Mouse (Mus musculus) heart, adult 8-10 months (tissue): Measurements from ENCODE around the gene Ccdc92. TPM values are rescaled to one million over a fixed set of nuclear protein-coding genes. Genes with fewer than 3 reads are reported as not detected.

Source experiments
- DNase-seq: peaks from one replicate; pipeline ENCODE4 v3.0.0; 2022; ENCODE audit warnings: low spot score
- total RNA-seq, 4 experiments: library from RNA; stranded (reverse); gene quantifications; 2 replicates each; pipeline ENCODE4 v1.2.4; 2022

Gene Ccdc92
- total RNA-seq, result 1 to 10 TPM; 1.4 to 2.0 (median 1.6) TPM

DNA sequence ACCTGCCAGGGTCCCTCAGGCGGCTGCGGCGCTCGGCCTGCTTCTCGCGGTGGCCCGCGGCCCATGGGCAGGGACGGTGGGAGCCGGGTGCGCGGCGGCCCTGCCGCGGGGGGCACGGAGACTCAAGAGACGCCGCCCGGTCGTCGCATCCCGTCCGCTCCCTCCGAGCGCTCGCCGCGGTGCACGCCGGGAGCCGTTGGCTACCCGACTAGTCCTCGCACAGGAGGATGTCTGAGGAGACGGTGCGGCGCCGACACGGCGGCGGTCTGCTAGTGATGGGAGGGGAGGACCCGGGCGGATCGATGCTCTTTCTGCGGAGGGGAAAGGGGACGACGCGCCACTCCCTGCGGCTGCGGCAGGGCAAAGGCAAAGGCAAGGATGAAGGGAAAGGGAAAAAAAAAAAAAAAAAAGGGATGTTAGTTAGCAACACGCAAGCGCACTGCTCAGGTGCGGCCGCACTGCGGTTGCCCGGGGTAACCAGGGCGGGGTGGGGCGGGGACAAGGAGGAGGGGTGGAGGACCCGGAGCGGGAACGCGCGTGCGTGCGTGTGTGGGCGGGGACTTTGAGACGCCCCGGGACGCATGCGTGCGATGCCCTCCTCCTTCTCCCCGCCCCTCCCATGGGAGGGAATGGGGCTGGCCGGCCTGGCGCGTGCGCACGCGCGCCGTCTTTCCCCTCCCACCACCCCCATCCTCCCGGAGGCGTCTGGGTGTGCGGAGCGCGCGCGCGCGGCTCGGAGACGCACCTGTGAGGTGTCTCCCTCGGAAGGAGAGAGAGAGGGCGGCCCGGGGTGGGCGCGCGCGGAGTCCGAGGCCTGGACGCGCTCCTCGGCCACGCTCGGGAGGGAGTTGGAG lies at the start of gene Ccdc92, which contains the start of gene Zfp664:
Gene Ccdc92, minus strand, starts transcription at position 412 of the 854 bp plus-strand sequence.
Gene Zfp664, plus strand, starts transcription at position 679 of the 854 bp plus-strand sequence.
- peak; percentile 95 for DNase-seq

GRCm38 (mm10) chr5:124908860-124909259 lies 46.6 kb upstream of the Ccdc92 start:
- DNase-seq, result peak; percentile 78

GRCm38 (mm10) chr5:124906890-124907289 lies 44.7 kb upstream of the Ccdc92 start:
- DNase-seq, result no peak

DNA sequence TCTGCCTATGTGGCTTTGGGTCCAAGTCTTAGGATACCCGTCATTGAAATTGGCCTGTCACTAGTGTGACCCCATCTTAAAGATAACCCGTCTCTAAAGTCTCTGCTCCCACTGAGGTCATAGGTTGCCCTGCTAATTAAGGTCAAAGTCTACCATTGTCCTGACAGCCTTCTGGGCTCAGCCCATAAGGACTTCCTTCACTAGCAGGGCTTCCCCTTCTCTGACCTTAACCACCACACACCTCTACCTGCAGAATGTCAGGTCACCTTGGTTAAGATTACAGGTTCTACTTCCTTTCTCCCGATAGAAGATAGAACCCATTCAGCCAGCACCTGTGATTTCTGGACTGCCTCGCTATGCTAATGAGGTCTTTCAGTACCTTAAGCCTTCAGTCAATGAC lies 41.6 kb upstream of the Ccdc92 start:
- DNase-seq, result no peak

GRCm38 (mm10) chr5:124902195-124902594 lies 40.0 kb upstream of the Ccdc92 start:
- no peak for DNase-seq

DNA sequence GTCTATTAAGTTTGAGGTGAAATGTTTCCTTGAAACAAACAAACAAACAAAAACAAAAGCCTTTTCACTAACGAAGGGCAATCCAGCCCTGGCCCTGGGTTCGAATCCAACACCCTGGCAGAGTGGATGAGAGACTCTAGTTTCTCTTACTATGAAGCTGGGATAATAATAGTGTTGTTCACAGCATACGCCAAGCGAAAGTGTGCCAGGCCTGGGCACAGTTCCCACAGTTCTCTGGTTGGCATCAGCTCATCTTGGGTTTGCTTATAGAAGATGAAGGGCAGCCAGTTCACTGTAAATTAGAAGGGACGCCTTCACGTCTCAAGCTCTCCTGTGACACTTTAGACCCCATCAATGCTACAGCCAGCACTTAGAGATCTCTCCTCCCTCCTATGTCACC lies 39.5 kb upstream of the Ccdc92 start:
- DNase-seq, result peak; percentile 44

DNA sequence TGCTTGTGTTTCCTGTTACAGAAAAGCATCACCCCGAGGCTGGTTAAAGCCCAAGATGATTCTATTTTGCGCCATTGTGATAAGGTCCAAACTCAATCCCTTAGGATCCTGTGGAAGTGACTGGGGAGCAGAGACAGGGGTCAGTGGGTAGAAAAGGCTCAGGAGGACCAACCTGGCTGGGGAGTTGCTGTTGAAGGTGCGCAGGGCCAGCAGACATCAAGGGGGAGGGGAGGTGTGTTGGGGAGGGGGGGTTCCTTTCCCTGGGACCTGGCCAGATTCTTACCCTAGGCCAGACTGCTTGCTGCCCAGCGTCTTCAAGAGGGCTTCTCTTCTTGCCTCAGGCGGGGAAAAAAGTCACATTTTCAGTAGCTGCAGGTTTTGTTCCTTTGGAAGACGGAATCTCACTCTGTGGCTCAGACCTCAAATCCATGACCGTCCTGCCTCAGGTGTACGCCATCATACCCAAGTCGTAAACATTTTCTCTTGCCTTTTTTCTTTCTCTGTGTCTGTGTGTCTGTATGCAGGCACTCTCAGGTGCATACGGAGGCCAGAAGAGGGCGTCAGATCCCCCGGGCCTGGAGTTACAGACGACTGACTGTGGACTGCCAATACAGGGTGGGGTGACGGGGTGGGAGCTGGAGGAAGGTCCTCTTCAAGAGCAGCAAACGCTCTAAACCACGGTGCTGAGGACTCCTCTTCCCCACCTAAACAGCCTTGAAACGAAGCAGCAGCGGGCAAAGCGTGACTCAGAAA lies 38.7 kb upstream of the Ccdc92 start:
- no peak for DNase-seq

- peak; percentile 83 for DNase-seq
Measured at GRCm38 (mm10) chr5:124899945-124900631, 37.9 kb upstream of the Ccdc92 start.

GRCm38 (mm10) chr5:124896135-124896534 lies 33.9 kb upstream of the Ccdc92 start:
- no peak for DNase-seq

DNA sequence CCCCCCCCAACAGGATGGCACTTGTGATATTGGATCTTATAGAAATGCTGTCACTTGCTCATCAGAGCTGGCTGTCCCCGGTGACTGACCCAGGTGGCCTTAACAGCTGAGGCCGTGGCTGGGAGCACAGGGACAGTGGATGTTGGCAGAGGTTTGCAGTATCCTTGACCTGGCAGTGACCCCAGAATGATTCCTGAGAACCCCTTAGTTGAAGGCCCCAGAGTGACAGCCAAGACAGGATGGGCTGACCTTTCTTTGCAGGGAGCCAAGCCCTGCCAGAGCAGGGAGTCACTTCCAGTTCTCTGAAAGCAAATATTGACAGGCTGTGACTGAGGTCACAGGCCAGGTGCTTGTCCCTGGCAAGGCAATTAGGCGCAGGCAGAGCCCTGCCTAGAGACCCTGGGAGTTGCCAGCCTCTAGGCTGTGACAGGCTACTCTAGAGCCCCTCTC lies 29.7 kb upstream of the Ccdc92 start:
- peak; percentile 21 for DNase-seq

DNA sequence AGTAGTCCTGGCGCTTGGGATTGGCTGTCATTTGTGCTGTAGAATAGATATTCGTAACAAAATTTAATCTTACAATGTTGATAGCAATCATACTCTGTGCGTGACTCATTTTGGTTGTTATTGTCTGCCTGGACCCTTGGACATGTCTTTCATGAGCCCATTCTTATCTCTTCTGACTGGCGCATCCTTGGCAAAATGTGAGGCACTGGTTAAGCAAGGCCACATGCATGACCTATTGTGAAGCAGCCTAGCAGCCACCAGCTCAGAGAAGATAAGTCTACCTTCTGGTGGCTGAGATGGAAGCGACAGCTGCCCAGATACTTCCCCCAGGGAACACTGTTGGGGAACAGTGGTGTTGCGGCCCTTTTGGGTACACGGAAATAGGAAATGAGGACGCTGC lies 26.4 kb upstream of the Ccdc92 start:
- DNase-seq, result no peak

- DNase-seq, result no peak
Measured at GRCm38 (mm10) chr5:124883877-124884276, 21.7 kb upstream of the Ccdc92 start.

DNA sequence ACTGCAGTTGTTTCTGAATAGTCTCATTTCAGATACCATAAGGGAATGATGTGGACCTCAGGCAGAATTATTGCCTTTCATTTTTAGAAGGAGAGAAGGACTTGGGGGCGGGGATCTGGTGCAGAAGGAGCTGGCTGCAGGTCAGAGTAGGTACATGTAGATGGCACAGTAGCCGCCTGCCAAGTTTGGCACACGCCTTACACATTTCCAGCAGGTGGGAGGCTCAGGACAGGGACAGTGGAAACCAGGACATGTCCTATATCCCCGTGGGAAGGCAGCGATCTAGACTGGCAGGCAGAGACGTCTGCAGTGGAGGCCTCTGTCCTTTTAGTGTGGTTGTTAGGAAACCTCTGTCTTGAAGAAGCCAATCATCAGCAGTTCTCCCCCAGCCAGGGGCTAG lies 17.6 kb upstream of the Ccdc92 start:
- DNase-seq, result no peak

GRCm38 (mm10) chr5:124879251-124879650 lies 17.0 kb upstream of the Ccdc92 start:
- DNase-seq, result no peak

- no peak for DNase-seq
Measured at GRCm38 (mm10) chr5:124873890-124874601, 11.8 kb upstream of the Ccdc92 start.

DNA sequence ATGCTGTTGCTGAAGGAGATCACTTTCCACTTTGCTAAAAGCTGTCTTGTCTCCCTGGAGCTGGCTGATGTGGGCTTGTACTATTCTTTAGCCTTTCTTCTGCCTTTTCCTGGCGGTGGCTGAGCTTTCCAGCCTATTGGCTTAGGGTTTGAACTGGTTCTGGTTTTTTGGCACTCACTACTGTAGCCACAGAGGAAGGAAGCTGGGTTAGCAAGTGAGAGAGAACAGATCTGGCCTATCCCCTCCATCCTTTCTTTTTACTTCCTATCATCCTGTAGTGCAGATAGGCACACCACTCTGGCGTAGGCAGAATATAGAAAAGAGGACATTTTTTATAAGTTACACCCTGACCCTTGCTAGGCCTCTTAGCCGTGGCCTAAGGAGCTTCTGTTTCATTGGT lies 10.9 kb upstream of the Ccdc92 start:
- DNase-seq, result peak; percentile 25

- peak; percentile 42 for DNase-seq
Measured at GRCm38 (mm10) chr5:124872033-124872432, 9.8 kb upstream of the Ccdc92 start.

- peak; percentile 46 for DNase-seq
Measured at GRCm38 (mm10) chr5:124868981-124869380, 6.8 kb upstream of the Ccdc92 start.

DNA sequence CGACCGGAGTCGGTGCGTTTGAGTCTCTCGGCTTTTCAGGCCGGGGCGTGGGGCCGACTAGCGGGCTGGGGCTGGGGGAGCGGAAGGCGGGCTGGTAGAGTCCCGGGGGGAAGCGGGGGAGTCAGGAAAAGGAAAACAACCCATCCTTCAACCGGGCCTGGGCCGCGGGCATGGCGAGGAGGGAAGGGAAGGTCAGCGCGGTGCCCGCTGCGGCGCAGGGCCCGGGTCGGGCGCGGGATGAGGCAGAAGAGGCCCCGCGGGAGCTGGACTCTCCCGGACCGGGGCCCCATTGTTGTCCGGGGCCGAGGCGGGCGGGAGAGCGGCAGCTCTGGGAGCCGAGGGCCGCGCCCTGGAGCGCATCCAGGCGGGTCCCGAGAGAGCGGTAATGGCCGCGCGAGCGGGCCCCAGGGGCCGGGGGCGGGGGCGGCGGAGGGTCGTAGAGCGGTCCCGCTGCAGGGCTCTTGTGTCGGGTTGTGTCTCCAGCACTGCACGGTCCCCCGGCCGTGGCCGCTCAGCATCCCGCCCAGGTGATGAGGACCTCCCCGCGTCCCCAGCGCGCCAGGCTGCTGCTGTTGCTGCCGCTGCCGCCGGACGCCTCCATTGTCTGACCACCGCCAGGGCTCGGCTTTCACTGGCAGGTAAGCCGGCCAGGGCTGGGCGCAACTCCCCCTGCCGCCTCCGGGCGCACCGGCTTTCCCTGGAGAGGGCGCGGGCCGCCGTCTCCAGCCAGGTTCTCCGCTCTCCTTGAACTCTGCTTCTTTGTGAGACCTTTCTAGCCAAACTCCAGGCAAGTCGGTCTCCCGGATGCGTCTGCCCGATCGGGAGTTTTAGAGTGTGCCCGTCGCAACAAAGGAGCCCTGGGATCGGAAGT lies 882 bp upstream of the Ccdc92 start:
- DNase-seq, result peak; percentile 39

DNA sequence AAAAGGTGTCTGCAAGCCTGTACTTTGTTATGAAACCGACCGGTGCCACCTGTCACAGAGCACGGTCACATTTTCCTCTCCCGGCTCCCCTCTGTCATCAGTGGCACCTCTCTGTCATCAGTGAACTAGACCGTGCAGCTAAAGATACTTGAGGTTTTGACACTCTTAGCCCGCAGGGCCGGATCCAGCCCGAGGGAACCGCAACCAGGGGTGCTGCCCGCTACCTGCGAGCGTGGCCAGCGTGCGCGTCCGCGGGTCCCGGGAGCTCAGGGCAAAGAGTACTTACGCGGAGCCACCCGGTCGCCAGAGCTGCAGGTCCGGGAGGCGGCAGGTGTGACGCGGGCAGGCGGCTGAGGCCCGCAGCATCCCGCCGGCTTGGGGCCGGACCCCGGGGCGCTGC lies 761 bp downstream of the Ccdc92 start:
- no peak for DNase-seq
